Mouse (Mus musculus) left cerebral cortex, postnatal 4 days (tissue): ENCODE data around the gene 4930432M17Rik. TPM values are rescaled to one million over a fixed set of nuclear protein-coding genes. Genes with fewer than 3 reads are reported as not detected.

Experiments used
- DNase-seq: peaks from one replicate; pipeline ENCODE4 v3.0.0-alpha.2; 2022
- intact Hi-C: fragments of 180-260 bp; cut with DNase I; formaldehyde crosslinking; loops from one replicate; pipeline ENCODE4 v1.15.1; 2025
- total RNA-seq, 2 experiments: library from RNA; stranded (reverse); gene quantifications; 2 replicates each; pipeline ENCODE4 v1.2.3; 2021

4930432M17Rik gene
- total RNA-seq, 2 experiments from 2014 or later = not detected

DNA sequence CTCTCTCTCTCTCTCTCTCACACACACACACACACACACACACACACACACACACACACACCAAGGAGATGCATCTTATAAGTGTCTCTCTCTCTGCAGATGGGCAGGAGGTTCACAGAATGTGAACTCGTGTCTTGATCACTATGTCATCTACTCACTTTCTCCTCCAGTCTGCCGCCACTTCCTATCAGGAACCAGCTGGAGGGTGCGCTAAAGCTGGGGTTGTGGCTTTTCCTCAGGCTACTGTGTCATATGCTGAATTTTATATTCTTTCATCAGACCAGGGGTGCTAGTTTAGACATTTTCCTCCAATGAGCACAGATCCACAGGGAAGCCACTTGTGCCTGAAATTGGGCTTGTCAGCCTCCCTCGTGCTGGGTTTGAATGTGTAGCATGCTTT is 59.1 kb downstream of the 4930432M17Rik start:
- no peak for DNase-seq
- intact Hi-C loops = no loop called here

Other genes starting within 250 kb of the 4930432M17Rik start
- 100 to 1,000 TPM; 101 to 110 TPM for gene Cnn3, start 244.3 kb upstream of the 4930432M17Rik start, total RNA-seq
- gene Slc44a3, start 138.4 kb upstream of the 4930432M17Rik start, total RNA-seq = under 1 TPM in 1 of 2 experiments, not detected in 1; 0.18 TPM
- 10 to 100 TPM; 15.2 to 16.6 TPM for gene F3, start 52.8 kb downstream of the 4930432M17Rik start, total RNA-seq
- gene Abcd3, start 144.5 kb downstream of the 4930432M17Rik start, total RNA-seq = 10 to 100 TPM; 73.3 to 79.7 TPM